Mouse (Mus musculus) cerebellum, adult 11-12 months (tissue): Measurements from ENCODE around the gene Slc25a34.

Experiments used
- DNase-seq: peaks from one replicate; pipeline ENCODE4 v3.0.0; 2022

Gene Slc25a34

DNA sequence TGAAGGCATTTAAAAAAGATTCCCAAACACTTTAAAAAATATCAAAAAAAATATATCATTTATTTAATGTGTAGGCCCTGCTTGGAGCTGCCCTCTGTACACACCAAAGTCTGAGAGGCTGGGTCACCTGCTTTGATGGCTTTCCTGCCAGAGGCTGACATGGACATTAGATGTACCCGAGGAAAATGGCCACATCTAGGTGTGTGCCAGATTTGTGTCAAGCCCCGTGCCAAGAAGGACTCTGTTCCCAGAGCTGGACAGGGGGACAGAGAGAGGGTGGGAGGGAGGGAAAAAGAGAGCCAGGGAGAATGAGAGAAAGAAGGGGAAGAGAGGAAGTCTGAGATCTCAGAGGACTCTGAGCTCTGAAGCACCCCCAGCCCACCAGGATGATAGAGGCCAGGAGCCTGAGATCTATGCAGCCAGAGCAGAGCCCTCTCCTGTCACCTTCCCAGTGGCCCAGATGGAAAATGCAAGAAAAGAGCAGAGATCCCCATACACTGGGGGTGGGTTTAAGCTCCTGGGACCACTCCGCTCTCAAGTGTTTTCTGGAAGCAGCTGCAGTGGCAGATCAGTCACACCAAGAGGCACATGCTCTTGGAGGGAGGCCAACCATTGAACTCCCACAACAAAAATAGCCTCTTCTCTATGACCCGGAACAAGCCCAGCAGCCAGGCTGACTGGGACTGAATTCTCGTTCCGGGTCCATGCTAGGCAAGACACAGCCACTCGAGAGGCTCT, 19.7 kb upstream of the Slc25a34 start:
- peak; percentile 74 for DNase-seq

DNA sequence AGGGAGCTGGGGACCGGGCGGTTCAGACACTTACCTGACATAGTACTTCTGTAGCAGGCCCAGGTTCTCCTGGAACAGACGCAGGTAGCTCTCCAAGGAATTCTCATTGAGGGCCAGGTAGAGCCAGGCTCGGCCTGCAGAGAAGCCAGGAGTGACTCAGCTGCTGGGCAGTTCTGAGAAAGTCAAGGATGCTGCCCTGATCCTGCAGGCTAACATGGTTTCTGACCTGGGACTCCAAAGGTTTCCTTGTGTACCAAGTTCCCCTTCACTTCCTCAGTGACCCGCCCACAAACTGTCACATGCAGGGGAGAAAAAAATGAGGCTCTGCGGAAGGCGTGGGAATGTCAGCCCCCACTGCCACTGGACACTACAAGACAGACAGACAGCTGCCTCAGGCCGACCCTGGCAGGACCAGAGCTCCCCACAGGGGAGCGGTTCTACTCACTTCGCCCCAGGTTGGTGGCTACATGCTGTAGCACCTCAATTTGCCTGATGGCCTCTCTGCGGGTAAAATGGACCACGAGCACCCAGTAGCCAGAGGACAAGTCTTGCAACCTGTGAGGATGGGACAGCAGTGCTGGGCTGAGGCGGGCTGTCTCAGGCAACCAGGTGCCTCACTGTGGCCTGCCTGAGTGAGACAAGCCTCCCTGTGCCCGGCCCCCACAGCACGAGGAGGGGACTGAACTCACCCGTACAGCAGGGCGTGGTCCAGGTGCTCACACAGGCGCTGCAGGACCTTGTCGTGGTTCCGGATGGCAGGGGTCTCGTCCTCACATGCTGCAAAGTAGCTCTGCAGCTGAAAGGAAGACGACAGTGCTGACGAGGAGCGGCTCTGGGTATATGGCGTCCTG, 18.6 kb upstream of the Slc25a34 start:
- DNase-seq: no peak

DNA sequence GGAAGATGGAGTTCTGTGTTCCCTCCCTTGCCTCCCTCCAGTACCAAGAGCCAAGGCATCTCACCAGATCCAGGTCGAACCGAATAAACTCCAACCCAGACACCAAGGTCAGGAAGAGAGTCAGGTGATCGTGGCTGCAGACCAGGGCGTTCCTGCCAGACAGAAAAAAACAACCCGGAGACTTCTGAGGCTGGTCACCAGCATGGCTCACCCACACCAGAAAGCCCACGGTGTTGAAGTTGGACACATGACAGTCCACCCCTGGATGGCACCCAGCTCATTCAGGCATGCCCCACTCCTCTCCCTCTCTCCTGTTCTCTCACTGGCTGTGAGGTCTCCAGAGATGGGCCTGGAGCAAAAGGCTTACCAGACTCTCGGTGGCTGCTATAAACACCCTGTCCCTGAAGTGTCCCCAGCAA, 17.7 kb upstream of the Slc25a34 start:
- no peak for DNase-seq

GRCm38 (mm10) chr4:141639474-141639873, 15.9 kb upstream of the Slc25a34 start:
- DNase-seq: no peak

DNA sequence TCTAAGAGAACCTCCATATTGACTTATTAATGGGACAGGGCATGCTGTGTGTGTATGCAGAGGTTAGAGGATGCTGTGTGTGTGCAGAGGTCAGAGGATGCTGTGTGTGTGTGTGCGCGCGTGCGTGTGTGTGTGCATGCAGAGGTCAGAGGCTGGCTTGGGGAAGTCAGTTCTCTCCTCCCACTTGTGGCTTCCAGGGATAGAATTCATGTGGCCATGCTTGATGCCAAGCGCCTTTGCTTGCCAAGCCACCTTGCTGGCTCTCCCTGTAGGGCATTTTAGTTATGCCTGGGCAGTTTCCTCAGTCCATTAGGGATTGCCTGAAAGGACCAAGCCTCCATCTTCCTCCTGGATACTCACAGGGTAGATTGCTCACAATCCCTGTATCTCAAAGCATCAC, 13.1 kb upstream of the Slc25a34 start:
- DNase-seq: no peak

DNA sequence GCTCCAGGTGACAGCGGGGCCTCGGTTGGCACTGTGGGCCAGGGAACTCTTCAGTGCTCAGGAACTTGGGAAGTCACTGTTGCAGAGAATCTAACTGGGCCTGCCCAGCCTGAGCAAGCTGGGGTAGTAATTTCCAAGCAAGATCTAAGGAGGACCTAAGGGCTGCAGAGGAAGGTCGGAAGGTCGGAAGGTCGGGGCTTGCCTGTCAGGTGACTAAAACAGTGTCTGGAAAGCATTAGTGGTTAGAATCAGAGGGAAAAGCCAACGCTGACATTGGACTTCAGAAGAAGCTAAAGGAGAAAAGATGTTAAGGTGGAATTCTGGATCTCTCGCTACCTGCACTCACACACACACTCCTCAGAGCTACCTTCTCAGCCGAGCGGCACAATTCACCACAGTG, 12.4 kb upstream of the Slc25a34 start:
- DNase-seq: no peak

- DNase-seq: no peak
These were observed 8.7 kb upstream of the Slc25a34 start for GRCm38 (mm10) chr4:141632111-141632873.

DNA sequence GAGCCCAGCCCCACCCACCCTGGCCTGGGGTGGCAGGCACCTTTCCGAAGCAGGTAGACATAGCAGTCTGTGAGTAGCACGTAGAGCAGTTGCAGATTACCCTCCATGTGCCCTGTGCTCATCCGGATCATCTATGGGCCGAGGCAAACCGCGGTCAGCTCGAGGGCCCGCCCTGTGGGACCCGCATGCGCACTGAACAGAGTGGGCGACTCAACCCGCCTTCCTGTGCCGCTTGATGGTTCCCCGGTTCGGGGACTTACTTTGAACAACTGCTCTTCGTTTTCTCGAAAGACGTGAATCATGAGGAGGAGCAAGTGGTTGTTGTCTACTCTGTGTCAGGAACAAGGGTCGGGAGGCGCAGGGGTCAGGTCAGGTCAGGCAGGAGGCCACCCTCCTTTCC, 7.6 kb upstream of the Slc25a34 start:
- DNase-seq: no peak

DNA sequence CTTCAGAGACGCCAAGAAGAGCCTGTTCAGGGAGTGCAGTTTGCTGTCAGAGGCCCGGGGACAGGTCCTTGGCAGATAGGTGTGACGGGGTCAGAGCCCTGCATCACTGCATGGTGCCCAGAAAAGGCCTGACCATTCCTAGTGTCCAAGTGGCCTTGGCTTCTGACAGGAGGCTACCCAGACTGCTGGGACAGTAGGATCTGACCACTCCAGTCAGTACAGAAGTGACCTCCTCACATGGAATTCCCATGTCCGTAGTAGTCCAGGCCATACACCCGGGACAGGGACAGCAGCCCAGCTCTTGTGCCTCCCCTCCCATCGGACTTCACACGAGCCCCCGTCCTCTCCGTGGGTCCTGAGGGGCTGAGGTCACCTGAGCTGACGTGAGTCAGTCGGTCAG, 6.4 kb upstream of the Slc25a34 start:
- DNase-seq: no peak

DNA sequence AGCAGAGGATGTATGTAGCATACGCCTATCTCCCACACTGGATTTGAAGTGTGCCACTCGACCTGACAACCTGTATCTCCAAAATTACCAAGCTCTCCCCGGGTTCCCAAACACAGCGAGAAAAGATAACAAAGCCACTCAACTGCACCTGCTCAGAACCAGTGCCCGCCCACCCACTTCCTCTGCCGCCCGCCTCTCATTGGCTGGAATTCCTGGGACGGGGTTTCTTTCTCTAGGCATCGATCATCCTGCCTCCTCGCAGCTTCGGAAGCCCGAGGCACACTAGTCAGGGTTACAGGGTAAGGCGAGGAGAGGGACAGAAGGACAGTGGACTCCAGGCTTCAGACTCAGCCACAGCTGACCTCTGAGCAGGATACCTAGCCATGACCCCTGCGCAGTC, 5.0 kb upstream of the Slc25a34 start:
- DNase-seq: no peak

DNA sequence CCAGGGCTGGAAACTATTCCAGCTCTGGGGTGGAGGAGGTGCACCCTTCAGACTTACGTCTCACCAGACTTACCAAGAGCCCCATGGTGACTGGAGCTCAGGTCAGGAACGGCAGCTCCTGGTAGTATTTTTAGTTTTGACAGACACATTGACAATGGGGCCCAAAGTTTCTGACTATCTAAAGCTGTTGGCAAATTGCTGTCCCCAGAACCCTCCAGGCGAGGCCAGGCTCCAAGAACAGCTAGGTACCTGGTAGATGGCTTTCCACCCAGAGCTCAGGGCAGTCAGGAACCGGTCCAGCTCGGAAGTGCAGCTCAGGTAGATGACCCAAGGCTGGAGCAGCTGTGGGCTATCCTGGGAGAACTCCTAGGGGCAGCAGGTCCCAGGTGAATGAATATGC, 3.9 kb upstream of the Slc25a34 start:
- no peak for DNase-seq

DNA sequence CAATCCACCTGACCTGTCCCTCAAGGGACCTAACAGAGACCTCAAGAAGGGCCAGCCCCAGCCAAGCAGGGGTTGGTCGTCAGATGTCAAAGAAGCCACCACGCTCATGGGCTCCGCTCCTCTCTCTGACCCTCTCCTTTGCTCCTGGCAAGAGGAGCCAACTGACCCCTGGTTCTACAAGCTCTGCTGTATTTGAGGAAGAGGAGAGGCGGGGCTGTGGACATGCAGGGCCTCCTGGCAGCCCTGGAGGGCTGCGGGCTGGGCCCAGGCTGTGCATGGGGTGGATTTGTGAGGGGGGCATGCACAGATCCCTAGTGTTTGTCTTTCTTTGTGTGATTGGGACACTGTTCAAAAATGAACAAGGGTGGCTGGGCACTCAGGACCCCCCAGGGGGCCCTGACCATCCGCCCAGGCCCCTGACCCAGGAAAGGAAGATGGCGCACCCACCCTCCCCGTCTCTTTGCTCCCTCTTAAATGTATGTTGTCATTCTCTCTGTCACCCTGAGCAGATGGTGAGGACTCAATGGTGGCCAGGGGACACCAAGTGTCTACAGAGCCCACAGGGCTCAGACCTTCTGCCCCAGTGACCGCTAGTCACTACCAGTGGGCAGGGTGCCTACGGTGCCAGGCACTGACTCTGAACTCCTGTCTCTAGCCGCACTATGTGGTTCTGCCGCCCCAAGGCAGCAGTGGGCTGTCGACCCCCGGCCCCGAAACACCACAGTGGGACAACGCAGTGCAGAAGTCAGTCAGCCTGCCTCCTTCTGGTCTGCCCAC, 2.3 kb upstream of the Slc25a34 start:
- no peak for DNase-seq

- no peak for DNase-seq
These were observed 1.6 kb upstream of the Slc25a34 start for GRCm38 (mm10) chr4:141624983-141625773.

- DNase-seq: no peak
These were observed 513 bp upstream of the Slc25a34 start for GRCm38 (mm10) chr4:141624134-141624533.

DNA sequence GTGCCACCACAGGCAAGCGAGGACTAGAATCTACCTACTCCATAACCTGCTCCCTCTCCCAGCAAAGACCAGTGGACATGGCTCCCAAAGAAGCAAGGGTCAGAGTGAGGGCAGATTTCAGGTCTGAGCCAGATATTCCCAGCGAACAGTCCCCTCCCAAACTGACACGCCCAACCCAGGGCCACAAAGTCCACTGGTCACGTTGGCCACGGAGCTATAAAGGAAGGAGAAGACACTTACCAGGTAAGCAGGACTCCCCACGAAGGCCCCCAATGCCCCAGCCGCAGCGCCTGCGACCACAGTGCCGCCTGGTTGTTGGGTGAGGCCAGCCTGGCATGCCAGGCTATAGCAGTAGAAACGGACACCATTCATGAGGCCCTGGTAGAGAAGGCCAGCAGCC, 584 bp downstream of the Slc25a34 start:
- no peak for DNase-seq

- no peak for DNase-seq
These were observed 1.0 kb downstream of the Slc25a34 start for GRCm38 (mm10) chr4:141622580-141622979.

- DNase-seq: no peak
These were observed 1.5 kb downstream of the Slc25a34 start for GRCm38 (mm10) chr4:141622091-141622490.

GRCm38 (mm10) chr4:141621297-141621696, 2.3 kb downstream of the Slc25a34 start:
- DNase-seq: no peak

DNA sequence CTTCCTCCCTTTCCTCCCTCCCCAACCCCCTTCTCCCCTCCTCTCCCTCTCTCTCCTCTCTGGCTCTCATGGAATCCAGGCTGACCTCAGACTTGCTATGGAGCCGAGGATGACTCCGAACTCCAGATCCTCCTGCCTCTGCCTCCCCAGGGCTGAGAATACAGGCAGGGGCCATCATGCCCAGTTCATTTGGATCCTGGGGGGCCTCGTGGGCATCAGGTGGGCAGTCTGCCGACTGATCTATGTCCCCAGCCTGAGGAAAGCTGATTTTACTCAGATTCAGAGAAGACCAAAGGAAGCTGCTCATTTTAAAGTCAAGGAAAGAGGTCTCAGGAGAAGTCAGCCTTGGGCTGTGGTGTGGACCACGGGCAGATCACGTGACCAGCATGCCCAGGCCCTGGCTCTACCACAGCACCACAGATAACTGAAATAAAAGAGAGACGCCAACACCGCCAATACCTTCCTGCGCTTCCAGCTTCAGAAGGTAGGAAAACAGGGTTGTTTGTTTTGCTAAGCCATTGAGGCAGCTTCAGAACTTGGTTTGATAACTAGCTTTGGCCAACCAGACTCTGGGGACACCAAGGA, 4.2 kb downstream of the Slc25a34 start:
- DNase-seq: no peak

DNA sequence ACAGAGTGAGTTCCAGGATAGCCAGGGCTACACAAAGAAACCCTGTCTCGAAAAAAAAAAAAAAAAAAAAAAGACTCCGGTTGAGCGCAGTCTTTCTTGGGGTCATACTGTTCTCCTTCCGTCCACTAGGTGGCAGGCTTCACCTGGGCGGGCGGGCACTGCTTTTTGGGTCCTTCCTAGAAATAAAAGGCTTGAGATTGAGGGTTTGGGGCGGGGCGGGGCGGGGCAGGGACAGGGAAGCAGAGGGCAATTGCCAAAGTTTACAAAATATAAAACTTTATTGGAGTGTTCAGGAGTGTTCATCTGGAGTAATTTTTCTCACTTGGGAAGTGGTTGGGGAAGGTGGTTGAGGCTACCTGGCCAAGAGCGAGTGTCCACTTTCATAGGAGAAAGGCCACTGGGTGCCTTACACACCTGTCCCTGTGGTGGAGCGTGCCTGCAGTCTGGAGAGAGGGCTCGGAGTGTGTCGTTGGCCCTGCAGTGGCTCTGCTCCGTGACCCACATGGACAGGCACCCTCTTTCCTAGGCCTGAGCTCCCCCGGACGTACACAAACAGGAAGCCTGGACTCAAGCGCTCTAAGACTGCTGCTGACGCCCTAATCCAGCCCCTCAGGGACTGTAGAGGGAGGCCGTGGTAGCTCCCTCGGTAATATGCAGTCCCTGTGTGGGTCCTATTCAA, 4.9 kb downstream of the Slc25a34 start, which contains the start of gene Tmem82:
Gene Tmem82 (minus strand): TSS at position 69 of the 679 bp plus-strand sequence.
- peak; percentile 50 for DNase-seq
